Mouse (Mus musculus): ENCODE measurements around the gene Mcpt8. TPM values are rescaled to one million over a fixed set of nuclear protein-coding genes. Genes with fewer than 3 reads are reported as not detected.

The Mcpt8 gene
- total and polyA plus RNA-seq, 3 experiments, result 0.23 TPM; not detected in 2

- WGBS, result 29% methylated on average over 2 of the region's 2 CpGs
- H3K79me2 ChIP-seq (replicated peaks; ENCODE audit: control insufficient read depth, insufficient read depth, low read length), result no peaks in the 10 kb centered on the region
- no peak overlapping the region for H3K27ac ChIP-seq
- intact Hi-C loops (cut with DNase I), result no loop called here
- H3K4me3 ChIP-seq, result no peak overlapping the region
- H3K4me1 ChIP-seq (ENCODE audit: control insufficient read depth, insufficient read depth, low read length), result no peaks in the 10 kb centered on the region
- no peak overlapping the region for H3K9ac ChIP-seq (ENCODE audit: low read depth, low read length)
- TF ChIP-seq POLR2A (IDR thresholded peaks at IDR 0.05; ENCODE audit: insufficient read depth, low read depth, low read length), result no peak
- no peak for TF ChIP-seq EP300 (IDR thresholded peaks at IDR 0.05; ENCODE audit: insufficient read depth, low read depth, low read length)
- no peak for TF ChIP-seq CTCF (IDR thresholded peaks at IDR 0.05)
- no peaks in the 10 kb centered on the region for H3K36me3 ChIP-seq (ENCODE audit: control insufficient read depth, insufficient read depth, low read length)
- H3K27me3 ChIP-seq (ENCODE audit: control insufficient read depth, insufficient read depth, low read length), result no peaks in the 10 kb centered on the region
- DNase-seq, result no peak
Measured at GRCm38 (mm10) chr14:56034433-56034832, 50.6 kb downstream of the Mcpt8 start.

Small RNAs within 50 kb of the gene (microRNA-seq; reads per million reads assigned to microRNA genes)
- gene Mir6949, result 0 reads per million in 2 experiments

Other genes with a start within 250 kb of the Mcpt8 start
- 1 to 10 TPM; 6.2 to 6.8 TPM for gene Nynrin, start 231.3 kb downstream of the Mcpt8 start, total RNA-seq (2021)
- 3.5 and 3.8 TPM in 2 replicates for gene Nynrin, start 231.3 kb downstream of the Mcpt8 start, polyA plus RNA-seq (2012; rRNA removed)
- under 1 TPM in 1 of 2 experiments, not detected in 1; 0.18 TPM for gene Cbln3, start 200.9 kb downstream of the Mcpt8 start, total RNA-seq (2021)
- gene Cbln3, start 200.9 kb downstream of the Mcpt8 start, polyA plus RNA-seq (2012; rRNA removed), result 0.06 TPM in 2 replicates
- 10 to 100 TPM in 1 of 2 experiments, 1 to 10 TPM in 1; 8.8 to 11.6 TPM for gene Khnyn, start 200.3 kb downstream of the Mcpt8 start, total RNA-seq (2021)
- 9.3 and 13.3 TPM in 2 replicates for gene Khnyn, start 200.3 kb downstream of the Mcpt8 start, polyA plus RNA-seq (2012; rRNA removed)
- gene Sdr39u1, start 185.0 kb downstream of the Mcpt8 start, total RNA-seq (2021), result 100 to 1,000 TPM; 112 to 127 TPM
- 142 and 156 TPM in 2 replicates for gene Sdr39u1, start 185.0 kb downstream of the Mcpt8 start, polyA plus RNA-seq (2012; rRNA removed)
- 1 to 10 TPM; 1.3 to 1.8 TPM for gene Cma1, start 140.6 kb downstream of the Mcpt8 start, total RNA-seq (2021)
- gene Cma1, start 140.6 kb downstream of the Mcpt8 start, polyA plus RNA-seq (2012; rRNA removed), result 2.1 and 2.5 TPM in 2 replicates
- not detected for gene Cma2, start 134.3 kb downstream of the Mcpt8 start, total RNA-seq (2021)
- not detected in 2 replicates for gene Cma2, start 134.3 kb downstream of the Mcpt8 start, polyA plus RNA-seq (2012; rRNA removed)
- gene Mcpt1, start 67.3 kb downstream of the Mcpt8 start, total RNA-seq (2021), result not detected
- not detected in 2 replicates for gene Mcpt1, start 67.3 kb downstream of the Mcpt8 start, polyA plus RNA-seq (2012; rRNA removed)
- gene Mcpt9, start 54.8 kb downstream of the Mcpt8 start, total RNA-seq (2021), result not detected
- gene Mcpt9, start 54.8 kb downstream of the Mcpt8 start, polyA plus RNA-seq (2012; rRNA removed), result not detected in 2 replicates
- not detected for gene Mcpt2, start 43.2 kb downstream of the Mcpt8 start, total RNA-seq (2021)
- not detected in 2 replicates for gene Mcpt2, start 43.2 kb downstream of the Mcpt8 start, polyA plus RNA-seq (2012; rRNA removed)
- gene Mcpt4, start 23.0 kb downstream of the Mcpt8 start, total RNA-seq (2021), result 1 to 10 TPM; 1.2 to 1.3 TPM
- 2.4 and 2.8 TPM in 2 replicates for gene Mcpt4, start 23.0 kb downstream of the Mcpt8 start, polyA plus RNA-seq (2012; rRNA removed)
- gene Ctsg, start 17.3 kb upstream of the Mcpt8 start, total RNA-seq (2021), result not detected
- gene Ctsg, start 17.3 kb upstream of the Mcpt8 start, polyA plus RNA-seq (2012; rRNA removed), result not detected in 2 replicates
- gene Gzme, start 35.4 kb upstream of the Mcpt8 start, total RNA-seq (2021), result not detected
- gene Gzme, start 35.4 kb upstream of the Mcpt8 start, polyA plus RNA-seq (2012; rRNA removed), result not detected in 2 replicates
- gene Gzmd, start 47.3 kb upstream of the Mcpt8 start, total RNA-seq (2021), result not detected
- gene Gzmd, start 47.3 kb upstream of the Mcpt8 start, polyA plus RNA-seq (2012; rRNA removed), result not detected in 2 replicates
- not detected for gene Gzmg, start 74.3 kb upstream of the Mcpt8 start, total RNA-seq (2021)
- not detected in 2 replicates for gene Gzmg, start 74.3 kb upstream of the Mcpt8 start, polyA plus RNA-seq (2012; rRNA removed)
- gene Gzmn, start 89.3 kb upstream of the Mcpt8 start, total RNA-seq (2021), result not detected
- gene Gzmn, start 89.3 kb upstream of the Mcpt8 start, polyA plus RNA-seq (2012; rRNA removed), result not detected in 2 replicates
- gene Gzmf, start 126.1 kb upstream of the Mcpt8 start, total RNA-seq (2021), result not detected
- not detected in 2 replicates for gene Gzmf, start 126.1 kb upstream of the Mcpt8 start, polyA plus RNA-seq (2012; rRNA removed)
- not detected for gene Gzmc, start 149.4 kb upstream of the Mcpt8 start, total RNA-seq (2021)
- not detected in 2 replicates for gene Gzmc, start 149.4 kb upstream of the Mcpt8 start, polyA plus RNA-seq (2012; rRNA removed)
- gene Gzmb, start 177.0 kb upstream of the Mcpt8 start, total RNA-seq (2021), result under 1 TPM; 0.23 to 0.36 TPM
- gene Gzmb, start 177.0 kb upstream of the Mcpt8 start, polyA plus RNA-seq (2012; rRNA removed), result 0.64 TPM in 1 of 2 replicates, not detected in the other

Data from heart, adult 2 months (tissue).